Mouse (Mus musculus) embryo, embryonic 9.5 days (tissue): ENCODE measurements around the gene 1700088E04Rik.
A peak's percentile ranks its signal among the peaks of the same experiment; 100 is the strongest.

ENCODE experiments used
- DNase-seq: peaks from one replicate; pipeline ENCODE4 v3.0.0-alpha.2; 2017; ENCODE audit errors: extremely low spot score

Gene 1700088E04Rik

GRCm38 (mm10) chr15:79131442-79131841 lies 9.6 kb downstream of the 1700088E04Rik start:
- DNase-seq, result no peak

DNA sequence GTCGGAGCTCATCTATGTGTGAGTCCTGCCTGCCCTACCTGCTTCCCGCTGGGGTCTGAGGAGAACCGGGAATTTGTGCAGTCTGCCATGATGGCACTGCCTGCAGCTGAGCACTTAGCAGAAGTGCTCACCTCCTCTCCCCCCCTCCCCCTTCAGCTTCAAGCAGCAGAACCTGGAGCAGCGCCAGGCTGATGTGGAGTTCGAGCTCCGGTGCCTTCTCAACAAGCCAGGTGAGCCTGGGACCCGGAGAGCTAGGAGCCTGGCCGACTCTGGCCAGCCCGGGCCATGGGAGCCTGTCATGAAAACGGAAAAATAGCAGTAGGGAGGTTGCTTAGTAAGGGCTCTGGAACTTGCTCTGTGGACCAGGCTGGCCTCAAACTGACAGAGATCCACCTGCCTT lies 10.3 kb downstream of the 1700088E04Rik start:
- DNase-seq, result no peak

GRCm38 (mm10) chr15:79129311-79129710 lies 11.7 kb downstream of the 1700088E04Rik start:
- DNase-seq, result no peak

- no peak for DNase-seq
Observed at GRCm38 (mm10) chr15:79128208-79128607, 12.8 kb downstream of the 1700088E04Rik start.

DNA sequence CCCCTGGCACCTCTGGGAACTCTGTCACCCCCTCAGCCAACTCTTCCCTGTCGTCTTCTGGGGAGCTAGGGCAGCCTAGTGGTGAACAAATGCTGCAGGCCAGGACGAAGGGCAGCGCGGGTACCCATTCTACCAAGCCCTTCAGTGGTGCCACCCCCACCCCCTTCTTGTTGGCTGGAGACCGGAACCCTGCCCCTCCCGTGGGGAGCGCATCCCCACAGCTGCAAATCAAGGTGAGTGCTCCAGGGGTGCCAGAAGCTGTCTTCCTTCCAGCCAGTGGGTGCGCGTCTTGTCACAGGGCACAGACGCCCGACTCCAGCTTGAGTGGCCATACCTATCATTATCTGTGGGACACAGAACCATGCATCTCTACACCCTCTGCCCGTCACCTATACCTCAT lies 14.0 kb downstream of the 1700088E04Rik start:
- DNase-seq, result no peak

- peak; percentile 42 for DNase-seq
Observed at GRCm38 (mm10) chr15:79126217-79126932, 14.7 kb downstream of the 1700088E04Rik start.

GRCm38 (mm10) chr15:79124331-79124875 lies 16.6 kb downstream of the 1700088E04Rik start:
- no peak for DNase-seq

DNA sequence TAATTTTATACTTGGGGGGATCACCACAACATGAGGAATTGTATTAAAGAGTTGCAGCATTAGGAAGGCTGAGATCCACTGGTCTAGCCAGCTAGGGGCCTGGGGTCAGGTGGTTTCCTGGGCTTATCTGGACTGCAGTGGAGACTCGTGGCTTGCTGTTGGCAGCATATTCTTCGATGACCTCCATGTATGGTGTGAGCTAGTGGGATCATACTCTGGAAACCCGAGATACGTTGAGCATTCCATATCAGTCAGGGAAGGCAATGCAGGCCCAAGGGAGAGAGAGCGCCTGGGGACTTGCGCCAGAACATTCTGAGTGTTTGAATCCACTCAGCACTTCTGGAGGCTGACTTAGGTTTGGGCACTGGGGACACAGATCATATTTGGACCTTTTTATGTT lies 17.3 kb downstream of the 1700088E04Rik start:
- DNase-seq, result no peak

DNA sequence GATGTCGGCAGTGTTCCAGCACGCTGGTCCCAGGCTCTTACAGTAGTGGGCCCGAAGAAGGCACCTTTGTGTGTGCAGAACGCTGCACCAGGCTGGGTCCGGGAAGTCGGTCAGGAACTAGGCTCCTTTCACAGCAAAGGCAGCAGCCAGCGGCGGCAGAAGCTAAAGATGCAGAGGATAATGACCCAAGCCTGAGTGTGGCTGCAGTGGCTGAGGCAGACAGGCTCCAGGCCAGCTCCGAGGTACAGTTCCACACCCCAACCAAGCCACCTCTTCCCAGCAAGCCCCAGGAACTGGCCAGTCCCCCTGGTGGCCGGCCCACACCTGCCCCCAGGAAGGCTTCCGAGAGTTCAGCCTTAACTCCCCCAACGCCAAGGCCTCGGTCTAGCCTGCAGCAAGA lies 18.5 kb downstream of the 1700088E04Rik start:
- DNase-seq, result no peak

DNA sequence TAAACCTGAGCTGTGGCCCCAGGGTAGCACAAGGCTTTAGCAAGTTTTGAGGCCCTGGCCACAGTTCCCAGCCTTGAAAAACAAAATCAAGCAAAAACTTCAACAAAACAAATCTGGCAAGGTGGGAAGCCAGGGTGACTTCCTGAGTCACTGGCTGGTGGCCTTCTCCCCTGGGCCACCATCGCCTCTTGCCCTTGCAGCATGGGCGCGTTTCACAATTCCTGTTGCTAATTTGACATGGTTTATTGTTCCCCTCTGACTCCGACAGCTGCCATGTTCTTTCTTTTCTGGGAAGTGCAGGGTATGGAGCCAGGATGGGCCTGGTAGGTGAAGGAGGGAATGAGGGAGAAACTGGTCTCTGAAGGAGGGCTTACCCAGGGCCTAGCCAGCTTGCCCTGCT lies 18.9 kb downstream of the 1700088E04Rik start:
- DNase-seq, result no peak

DNA sequence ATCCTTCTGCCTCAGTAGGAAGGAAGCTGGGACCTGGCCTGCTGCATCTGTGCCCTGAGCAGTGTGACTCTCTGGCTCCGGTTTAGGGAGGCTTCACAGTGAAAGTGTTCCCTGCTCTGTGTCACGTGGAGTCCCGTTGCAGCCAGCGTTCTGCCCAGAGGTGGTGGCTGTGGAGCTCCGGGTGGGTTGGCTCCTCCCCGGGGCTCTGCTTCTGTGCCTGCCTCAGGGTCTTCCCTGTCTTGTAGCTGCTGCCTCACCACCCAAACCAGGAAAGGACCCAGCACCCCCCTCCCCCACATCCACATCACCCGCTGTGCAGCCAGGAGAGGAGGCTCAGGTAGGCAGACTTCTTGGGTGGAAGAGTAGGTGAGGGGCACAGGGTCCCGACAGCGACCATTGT lies 21.6 kb downstream of the 1700088E04Rik start:
- no peak for DNase-seq

GRCm38 (mm10) chr15:79115276-79115675 lies 25.8 kb downstream of the 1700088E04Rik start:
- DNase-seq, result no peak

- no peak for DNase-seq
Observed at GRCm38 (mm10) chr15:79111774-79112173, 29.3 kb downstream of the 1700088E04Rik start.

DNA sequence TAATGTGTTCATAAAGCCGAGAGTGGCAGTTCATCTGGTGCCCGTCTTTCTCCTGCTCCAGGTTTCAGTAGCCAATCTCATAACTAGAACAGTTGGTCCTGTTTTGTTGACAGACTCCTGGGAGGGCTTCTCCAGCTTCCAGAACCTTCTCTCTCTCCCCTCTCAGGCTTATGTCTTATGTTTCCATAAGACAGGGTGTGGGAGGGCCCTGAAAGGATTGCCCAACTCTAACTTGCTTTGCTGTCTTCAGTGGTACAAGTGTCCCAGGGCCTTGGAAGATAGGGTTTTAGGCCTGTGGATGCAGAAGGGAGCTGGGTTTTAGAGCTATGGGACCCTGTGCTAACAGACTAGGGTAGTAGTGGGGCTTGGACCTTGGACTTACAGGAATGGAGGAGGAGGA lies 30.5 kb downstream of the 1700088E04Rik start:
- no peak for DNase-seq

DNA sequence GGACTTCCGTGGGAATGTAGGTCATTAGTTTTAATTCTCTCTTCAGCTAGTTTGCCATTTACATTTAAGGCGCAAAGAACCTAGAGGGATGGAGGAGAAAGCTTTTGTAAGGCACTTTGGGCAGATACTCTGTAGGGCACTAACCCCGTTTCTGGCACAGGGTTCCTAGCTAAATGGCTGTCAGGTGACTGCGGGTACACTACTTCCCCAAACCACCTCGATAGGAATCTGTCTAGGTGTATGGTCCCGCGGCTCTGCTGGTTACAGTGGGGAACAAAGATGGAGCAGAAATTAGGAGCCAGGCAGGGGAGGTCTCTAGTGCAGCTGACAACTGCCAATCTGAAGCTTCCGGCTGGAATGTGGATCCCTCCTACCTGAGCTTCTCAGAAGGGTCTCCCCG lies 31.0 kb downstream of the 1700088E04Rik start:
- no peak for DNase-seq

DNA sequence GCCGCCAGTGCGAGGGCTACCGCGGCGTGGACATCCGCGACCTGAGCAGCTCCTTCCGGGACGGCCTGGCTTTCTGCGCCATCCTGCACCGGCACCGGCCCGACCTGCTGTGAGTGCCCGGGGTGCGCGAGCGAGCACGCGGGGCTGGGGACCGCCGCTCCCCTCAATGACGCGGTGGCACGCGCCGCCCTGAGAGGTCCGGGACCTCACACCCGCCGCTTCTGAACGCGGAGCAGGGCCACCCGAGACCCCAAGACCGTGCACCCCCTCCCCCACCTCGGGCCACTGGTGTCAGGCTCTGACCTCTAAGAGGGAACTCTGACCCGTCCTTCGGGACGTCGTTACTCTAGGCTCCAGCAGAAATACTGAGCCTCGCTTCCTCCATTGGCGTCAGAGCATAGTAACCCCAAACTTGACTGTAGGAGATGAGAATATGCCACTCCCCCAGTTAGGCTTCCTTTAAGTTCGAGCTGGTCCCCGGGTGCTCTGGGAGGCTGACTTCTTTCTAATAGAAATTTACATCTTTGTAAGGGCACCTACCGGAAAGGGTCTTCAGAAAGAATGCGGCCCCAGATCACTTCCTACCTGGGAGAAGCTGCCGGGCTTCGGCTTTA lies 31.6 kb downstream of the 1700088E04Rik start:
- no peak for DNase-seq

DNA sequence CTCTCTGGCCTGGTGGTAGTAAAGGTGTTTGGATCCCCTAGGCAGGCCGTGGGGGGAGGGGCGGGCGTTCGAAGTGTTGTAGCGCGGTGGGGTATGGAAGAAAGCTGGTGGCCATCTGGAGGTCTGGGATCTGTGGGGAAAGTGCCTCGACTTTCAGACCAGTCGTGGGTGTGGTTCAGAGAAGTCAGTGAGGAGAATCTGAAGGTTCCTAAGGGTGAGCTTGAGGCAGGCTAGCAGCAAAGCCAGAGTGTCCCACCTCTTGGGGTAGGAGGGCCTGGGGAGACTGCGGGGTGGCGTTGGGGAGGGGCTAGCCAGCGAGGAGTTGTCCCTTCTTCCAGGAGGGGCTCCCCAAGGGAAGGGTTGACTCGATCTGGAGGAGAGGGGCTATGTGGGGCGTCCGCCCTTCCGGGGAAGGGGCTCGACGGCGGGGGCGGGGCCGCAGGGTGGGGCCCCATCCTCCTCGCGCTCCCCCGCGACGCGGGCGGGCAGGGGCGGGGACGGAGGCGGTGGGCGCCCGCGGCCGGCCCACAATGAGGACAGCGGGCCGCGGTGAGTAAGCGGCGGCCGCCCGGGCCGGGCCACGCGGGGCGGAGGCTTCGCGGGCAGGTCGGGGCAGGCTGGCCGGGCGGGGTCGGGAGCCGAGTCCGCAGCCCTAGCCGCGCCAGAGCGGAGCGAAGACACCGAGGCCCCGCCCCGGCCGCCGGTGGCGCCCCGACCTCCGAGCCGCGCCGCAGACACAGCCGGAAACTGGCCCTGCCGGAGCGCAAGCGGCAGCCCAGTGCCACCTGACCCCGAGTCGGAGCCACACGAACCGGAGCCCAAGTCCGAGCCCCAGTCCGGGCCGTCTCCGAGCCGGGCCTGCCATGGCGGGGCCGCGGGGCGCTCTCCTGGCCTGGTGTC lies 32.4 kb downstream of the 1700088E04Rik start, which contains the start of gene Micall1:
Gene Micall1, plus strand, starts transcription at position 478 of the 900 bp plus-strand sequence.
- peak; percentile 68 for DNase-seq

GRCm38 (mm10) chr15:79107966-79108365 lies 33.1 kb downstream of the 1700088E04Rik start:
- DNase-seq, result no peak

- DNase-seq, result no peak
Observed at GRCm38 (mm10) chr15:79105804-79106203, 35.2 kb downstream of the 1700088E04Rik start.

- no peak for DNase-seq
Observed at GRCm38 (mm10) chr15:79103264-79103663, 37.8 kb downstream of the 1700088E04Rik start.

DNA sequence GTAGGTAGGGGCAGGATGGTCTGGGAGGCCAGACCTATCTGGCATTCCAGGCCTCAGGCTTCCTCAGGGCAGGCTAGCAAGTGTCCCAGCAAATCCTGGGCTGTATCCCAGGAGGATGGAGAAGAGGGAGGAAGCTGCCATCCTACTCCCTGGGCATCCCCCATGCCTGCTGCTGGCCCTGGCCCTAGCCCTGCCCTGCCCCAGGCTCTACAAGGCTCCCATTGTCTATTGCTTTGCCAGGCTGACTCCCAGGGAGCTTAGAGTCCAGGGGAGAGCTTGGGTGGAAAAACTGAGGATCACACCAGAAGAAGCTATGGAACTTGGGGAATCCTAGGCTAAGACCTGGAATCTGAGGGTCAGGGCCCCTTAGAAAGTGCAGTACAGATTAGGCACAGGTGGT lies 39.5 kb downstream of the 1700088E04Rik start:
- no peak for DNase-seq

DNA sequence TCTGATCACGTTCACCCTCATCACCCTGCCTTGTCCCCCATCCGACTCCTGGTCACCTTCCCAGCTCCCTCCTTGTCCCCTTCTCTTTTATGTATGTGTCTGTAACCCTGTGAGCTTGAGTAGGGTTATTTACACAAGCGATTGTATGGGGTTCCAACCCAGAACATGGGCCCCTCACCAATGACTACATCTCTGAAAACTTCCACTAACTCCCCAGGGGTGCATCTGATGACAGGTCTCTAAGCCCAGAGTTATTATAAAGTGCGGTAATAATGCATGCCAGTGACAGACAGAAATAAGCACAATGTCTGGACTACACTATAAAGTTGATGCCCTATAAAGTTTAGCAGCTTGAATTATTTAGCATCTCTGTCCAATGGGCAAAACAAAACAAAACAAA lies 40.7 kb downstream of the 1700088E04Rik start:
- DNase-seq, result no peak
